Mouse (Mus musculus) kidney, adult 9 months (tissue): ENCODE measurements around the gene Nudt17.
"Not testable (repeated sequence)": the region's sequence is repeated elsewhere in the genome, so short reads cannot be mapped to it uniquely, and the experiment has no call there.

ENCODE experiments used
- DNase-seq: peaks from one replicate; pipeline ENCODE4 v3.0.0; 2022

Nudt17 gene

GRCm38 (mm10) chr3:96668424-96669067 is 39.8 kb downstream of the Nudt17 start:
- DNase-seq = no peak

GRCm38 (mm10) chr3:96667316-96667715 is 41.0 kb downstream of the Nudt17 start:
- peak; percentile 52 for DNase-seq

DNA sequence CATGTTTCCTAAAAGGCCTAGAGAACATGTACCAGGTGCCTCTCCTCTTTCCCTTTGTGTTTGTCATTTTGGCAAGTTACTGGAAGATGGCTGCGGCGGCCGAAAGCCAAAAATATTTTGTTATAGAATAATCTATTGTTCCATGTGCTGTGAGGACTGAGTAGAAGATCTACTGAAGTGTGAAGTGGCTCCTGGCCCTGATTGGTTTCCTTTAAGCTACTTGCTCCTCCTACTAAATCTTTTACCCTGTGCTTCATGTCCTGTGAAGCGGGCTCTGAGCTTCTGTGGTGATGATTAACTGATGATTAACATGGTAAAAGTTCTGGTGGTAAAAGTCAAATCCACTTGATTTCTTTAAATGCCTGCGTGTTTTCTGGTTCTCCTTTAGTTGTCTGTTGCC is 41.4 kb downstream of the Nudt17 start:
- peak; percentile 74 for DNase-seq

GRCm38 (mm10) chr3:96665732-96666363 is 42.5 kb downstream of the Nudt17 start:
- not testable (repeated sequence) for DNase-seq

- DNase-seq = peak; percentile 80
Measured at GRCm38 (mm10) chr3:96663432-96664239, 44.7 kb downstream of the Nudt17 start.

GRCm38 (mm10) chr3:96662731-96663316 is 45.5 kb downstream of the Nudt17 start:
- no peak for DNase-seq

- no peak for DNase-seq
Measured at GRCm38 (mm10) chr3:96660901-96661300, 47.5 kb downstream of the Nudt17 start.
